Mouse (Mus musculus) spleen, adult 2 months (tissue): ENCODE data around the gene Kif11.

Experiments used
- CTCF ChIP-seq: fragments of 200-500 bp; IDR thresholded peaks from 2 replicates; pipeline ENCODE4 v1.5.1; 2011; ENCODE audit warnings: mild to moderate bottlenecking, inconsistent platforms; ENCODE audit not compliant: insufficient read depth, insufficient read length, insufficient replicate concordance; ENCODE audit errors: extremely low read depth
- POLR2A ChIP-seq: fragments of 200-500 bp; IDR thresholded peaks from 2 replicates; pipeline ENCODE4 v1.6.1; 2011; ENCODE audit warnings: low read depth, low read length, inconsistent platforms

GRCm38 (mm10) chr19:37433895-37434262 is 57.7 kb downstream of the Kif11 start:
- TF ChIP-seq CTCF, result no peak
- TF ChIP-seq POLR2A, result no peak
